Mouse (Mus musculus) gastrocnemius, postnatal 25 days (tissue): ENCODE data around the gene Gga1. TPM values are rescaled to one million over a fixed set of nuclear protein-coding genes. Genes with fewer than 3 reads are reported as not detected.

Experiments
- DNase-seq: peaks from one replicate; pipeline ENCODE4 v3.0.0; 2022
- microRNA-seq, 2 experiments: library from miRNA; unstranded; fragments of <30 nt; microRNA quantifications; one replicate each; pipeline ENCODE4 v1.2.0; 2021; ENCODE audit warnings: borderline replicate concordance in 2 of 2
- total RNA-seq, 2 experiments: library from RNA; stranded (reverse); gene quantifications; 1 replicate in 1 of 2; 2 replicates in 1 of 2; pipeline ENCODE4 v1.2.3; 2021

Gene Gga1
- total RNA-seq, 2 experiments from 2014 or later: 33.5 to 34.2 TPM

GRCm38 (mm10) chr15:78937311-78937710, 60.3 kb downstream of the Gga1 start:
- DNase-seq: no peak

GRCm38 (mm10) chr15:78937963-78938362, 61.0 kb downstream of the Gga1 start:
- no peak for DNase-seq

GRCm38 (mm10) chr15:78940325-78940724, 63.3 kb downstream of the Gga1 start:
- no peak for DNase-seq

GRCm38 (mm10) chr15:78942663-78943062, 65.7 kb downstream of the Gga1 start:
- DNase-seq: peak; percentile 74

Small RNA genes within 50 kb of the gene (microRNA-seq; reads per million reads assigned to microRNA genes)
- gene Mir6955: 0 reads per million in 2 experiments

Other genes starting within 250 kb of the Gga1 start
- gene Elfn2, start 158.4 kb upstream of the Gga1 start, total RNA-seq: under 1 TPM; 0.05 to 0.31 TPM
- 1 to 10 TPM; 2.4 to 6.4 TPM for gene Mfng, start 103.7 kb upstream of the Gga1 start, total RNA-seq
- gene Card10, start 74.1 kb upstream of the Gga1 start, total RNA-seq: 1 to 10 TPM; 6.4 to 7.8 TPM
- 10 to 100 TPM in 1 of 2 experiments, 1 to 10 TPM in 1; 9.3 to 10.5 TPM for gene Cdc42ep1, start 34.6 kb upstream of the Gga1 start, total RNA-seq
- gene Lgals2, start 21.7 kb upstream of the Gga1 start, total RNA-seq: not detected
- under 1 TPM in 1 of 2 experiments, not detected in 1; 0.11 TPM for gene Gm49510, start 22.5 kb downstream of the Gga1 start, total RNA-seq
- gene Sh3bp1, start 22.6 kb downstream of the Gga1 start, total RNA-seq: 1 to 10 TPM; 2.6 to 3.1 TPM
- gene Pdxp, start 36.7 kb downstream of the Gga1 start, total RNA-seq: 1 to 10 TPM; 2.3 TPM
- gene Lgals1, start 49.5 kb downstream of the Gga1 start, total RNA-seq: 100 to 1,000 TPM; 224 to 270 TPM
- 10 to 100 TPM; 22.2 to 23.1 TPM for gene Nol12, start 57.7 kb downstream of the Gga1 start, total RNA-seq
- 10 to 100 TPM; 35.3 to 42.2 TPM for gene Triobp, start 70.5 kb downstream of the Gga1 start, total RNA-seq
- 10 to 100 TPM; 73.2 to 75.3 TPM for gene H1f0, start 151.3 kb downstream of the Gga1 start, total RNA-seq
- gene Galr3, start 164.7 kb downstream of the Gga1 start, total RNA-seq: not detected
- 1 to 10 TPM; 3.6 to 4.4 TPM for gene Ankrd54, start 185.7 kb downstream of the Gga1 start, total RNA-seq
- 10 to 100 TPM; 46.3 to 53.2 TPM for gene Eif3l, start 198.0 kb downstream of the Gga1 start, total RNA-seq
- 10 to 100 TPM; 14.0 to 15.0 TPM for gene Micall1, start 231.7 kb downstream of the Gga1 start, total RNA-seq